Mouse (Mus musculus): ENCODE data around the gene Psma7.

GRCm38 (mm10) chr2:180072886-180073285 is 30.7 kb upstream of the Psma7 start:
- TF ChIP-seq CTCF (IDR thresholded peaks at IDR 0.05) (no peak), EP300 (IDR thresholded peaks at IDR 0.05) (no peak)
